Comparison of ENCODE assay signal across 8 mouse cellular contexts in the genomic region with DNA sequence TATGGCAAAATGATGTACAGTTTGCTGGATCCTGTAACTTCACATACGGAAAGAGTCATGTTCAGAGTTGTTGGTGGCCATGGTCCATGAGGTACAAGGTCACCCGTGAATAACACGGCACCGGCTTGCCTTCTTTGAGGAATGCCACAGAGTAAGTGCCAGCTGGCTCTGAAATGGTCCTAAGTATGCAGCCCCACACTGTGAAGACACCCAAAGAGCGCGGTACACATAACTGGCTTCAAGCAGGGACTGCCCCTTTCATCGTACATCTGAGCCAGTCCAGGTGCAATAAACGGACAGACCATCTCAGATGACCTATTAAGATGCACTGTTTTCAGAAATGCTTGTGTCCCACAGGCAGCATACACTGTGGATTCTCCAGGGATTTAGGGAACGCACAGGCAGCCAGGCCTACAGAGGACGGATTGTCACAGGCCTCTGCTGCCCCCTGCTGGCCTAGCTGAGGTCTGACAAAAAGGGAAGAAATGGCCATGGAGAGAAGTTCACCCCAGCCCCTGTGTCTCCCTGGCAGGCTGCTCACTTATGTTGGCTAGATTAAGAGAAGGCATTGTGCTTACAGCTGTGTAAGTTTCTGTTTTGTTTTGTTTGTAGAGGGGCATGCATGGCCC.
DNase-seq lines count a peak whose midpoint lies in the region; ATAC-seq and TF ChIP-seq lines count a peak whose summit lies in the region.

No protein-coding gene starts in this region.

- peak; percentile 81 for DNase-seq in adrenal gland, postnatal 25 days
- peak; percentile 79 for DNase-seq in embryonic facial prominence, embryonic 11.5 days (ENCODE audit: low spot score)
- peak; percentile 87 for DNase-seq in heart, embryonic 10.5 days (ENCODE audit: low spot score)
- peak; percentile 56 to 62 for DNase-seq in kidney, adult 8-10 months
- peak; percentile 33 for DNase-seq in liver, embryonic 13.5 days

- H3K27me3 ChIP-seq in C2C12 (ENCODE audit: control insufficient read depth, insufficient read depth, insufficient read length), result no peaks in the 10 kb centered on the region
- no peaks in the 10 kb centered on the region for H3K27me3 ChIP-seq in embryonic facial prominence, embryonic 11.5 days (ENCODE audit: control insufficient read depth, insufficient read depth, low read length)
- no peaks in the 10 kb centered on the region for H3K27me3 ChIP-seq in heart, embryonic 10.5 days (ENCODE audit: insufficient read depth, poor library complexity, severe bottlenecking)
- H3K27me3 ChIP-seq in liver, embryonic 13.5 days, result no peaks in the 10 kb centered on the region
- no peaks in the 10 kb centered on the region; the same call in 1 of the 2 replicates for H3K27me3 ChIP-seq in neural tube, embryonic 13.5 days
- no peaks in the 10 kb centered on the region for H3K27me3 ChIP-seq in stomach, embryonic 16.5 days (ENCODE audit: control insufficient read depth, insufficient read depth, low read length)

- no peaks in the 10 kb centered on the region for H3K9me3 ChIP-seq in embryonic facial prominence, embryonic 11.5 days (replicated peaks; ENCODE audit: control insufficient read depth, low read length)
- no peaks in the 10 kb centered on the region for H3K9me3 ChIP-seq in heart, embryonic 10.5 days
- no peaks in the 10 kb centered on the region for H3K9me3 ChIP-seq in liver, embryonic 13.5 days (replicated peaks)
- no peaks in the 10 kb centered on the region for H3K9me3 ChIP-seq in neural tube, embryonic 13.5 days
- H3K9me3 ChIP-seq in stomach, embryonic 16.5 days (replicated peaks; ENCODE audit: control insufficient read depth, low read length), result no peaks in the 10 kb centered on the region

- no peak overlapping the region for H3K9ac ChIP-seq in embryonic facial prominence, embryonic 11.5 days (replicated peaks; ENCODE audit: low read length)
- no peak overlapping the region for H3K9ac ChIP-seq in liver, embryonic 13.5 days
- H3K9ac ChIP-seq in neural tube, embryonic 13.5 days, result no peak overlapping the region
- H3K9ac ChIP-seq in stomach, embryonic 16.5 days (ENCODE audit: low read length), result no peak overlapping the region

- H3K4me2 ChIP-seq in embryonic facial prominence, embryonic 11.5 days (ENCODE audit: low read depth, low read length), result no peak overlapping the region
- no peak overlapping the region for H3K4me2 ChIP-seq in liver, embryonic 13.5 days
- H3K4me2 ChIP-seq in neural tube, embryonic 13.5 days, result no peak overlapping the region
- no peak overlapping the region for H3K4me2 ChIP-seq in stomach, embryonic 16.5 days (ENCODE audit: low read depth, low read length)

- no peak overlapping the region for H3ac ChIP-seq in C2C12 (ENCODE audit: control insufficient read depth, insufficient read length, low read depth)

- no peaks in the 10 kb centered on the region for H3K4me1 ChIP-seq in embryonic facial prominence, embryonic 11.5 days (ENCODE audit: control insufficient read depth, insufficient read depth, low read length)
- H3K4me1 ChIP-seq in heart, embryonic 10.5 days, result peaks cover 42% of the 10 kb centered on the region
- peaks cover 2% of the 10 kb centered on the region for H3K4me1 ChIP-seq in liver, embryonic 13.5 days (replicated peaks)
- H3K4me1 ChIP-seq in neural tube, embryonic 13.5 days (replicated peaks), result peaks cover 19% of the 10 kb centered on the region
- peaks cover 14% of the 10 kb centered on the region for H3K4me1 ChIP-seq in stomach, embryonic 16.5 days (ENCODE audit: control insufficient read depth, insufficient read depth, low read length)

- no peak overlapping the region for H3K27ac ChIP-seq in embryonic facial prominence, embryonic 11.5 days (replicated peaks; ENCODE audit: low read depth, low read length)
- H3K27ac ChIP-seq in heart, embryonic 10.5 days, result no peak overlapping the region
- H3K27ac ChIP-seq in liver, embryonic 13.5 days, result no peak overlapping the region
- H3K27ac ChIP-seq in neural tube, embryonic 13.5 days (replicated peaks), result no peak overlapping the region
- H3K27ac ChIP-seq in stomach, embryonic 16.5 days (ENCODE audit: low read length), result no peak overlapping the region

- no peak overlapping the region for H3K4me3 ChIP-seq in C2C12 (ENCODE audit: insufficient read depth, poor library complexity, severe bottlenecking)
- no peak overlapping the region for H3K4me3 ChIP-seq in embryonic facial prominence, embryonic 11.5 days (ENCODE audit: low read depth, low read length)
- H3K4me3 ChIP-seq in heart, embryonic 10.5 days, result no peak overlapping the region
- H3K4me3 ChIP-seq in liver, embryonic 13.5 days (replicated peaks), result no peak overlapping the region
- no peak overlapping the region for H3K4me3 ChIP-seq in neural tube, embryonic 13.5 days
- no peak overlapping the region for H3K4me3 ChIP-seq in stomach, embryonic 16.5 days (replicated peaks; ENCODE audit: low read length)

- ATAC-seq in embryonic facial prominence, embryonic 11.5 days (replicated peaks; ENCODE audit: insufficient number of reproducible peaks, low FRiP score, low TSS enrichment, low read depth), result peak; percentile 63
- peak; percentile 49; the same call in 1 of the 2 replicates for ATAC-seq in liver, embryonic 13.5 days (ENCODE audit: low read depth)
- peak; percentile 55 for ATAC-seq in neural tube, embryonic 13.5 days (ENCODE audit: low read depth)
- ATAC-seq in stomach, embryonic 16.5 days (ENCODE audit: insufficient read depth, low FRiP score), result peak; percentile 38

- no peaks in the 10 kb centered on the region for H3K79me2 ChIP-seq in C2C12 (ENCODE audit: control insufficient read depth, insufficient read depth)

- 54% methylated on average over 10 of the region's 10 CpGs for WGBS in embryonic facial prominence, embryonic 11.5 days
- WGBS in heart, embryonic 10.5 days, result 53% methylated on average over 10 of the region's 10 CpGs
- 63% methylated on average over 10 of the region's 10 CpGs for WGBS in liver, embryonic 13.5 days (ENCODE audit: insufficient replicate concordance)
- 45% methylated on average over 10 of the region's 10 CpGs for WGBS in neural tube, embryonic 13.5 days
- 53% methylated on average over 10 of the region's 10 CpGs for WGBS in stomach, embryonic 16.5 days

- H3K36me3 ChIP-seq in C2C12 (ENCODE audit: control insufficient read depth, insufficient read depth), result no peaks in the 10 kb centered on the region
- no peaks in the 10 kb centered on the region for H3K36me3 ChIP-seq in embryonic facial prominence, embryonic 11.5 days (replicated peaks; ENCODE audit: control insufficient read depth, insufficient read depth, low read depth, low read length)
- no peaks in the 10 kb centered on the region for H3K36me3 ChIP-seq in heart, embryonic 10.5 days
- H3K36me3 ChIP-seq in liver, embryonic 13.5 days, result no peaks in the 10 kb centered on the region
- H3K36me3 ChIP-seq in neural tube, embryonic 13.5 days, result no peaks in the 10 kb centered on the region
- no peaks in the 10 kb centered on the region for H3K36me3 ChIP-seq in stomach, embryonic 16.5 days (ENCODE audit: control insufficient read depth, insufficient read depth, low read length)

- no peaks in the 10 kb centered on the region for H3K79me3 ChIP-seq in C2C12 (ENCODE audit: low read depth)

- TF ChIP-seq CTCF in C2C12 (IDR thresholded peaks at IDR 0.05; ENCODE audit: control insufficient read depth, insufficient read depth, insufficient read length), result peak; percentile 80

TF ChIP-seq in C2C12, 6 proteins besides CTCF, POLR2A, EP300 and RAD21:
- no peak for TF ChIP-seq CEBPB (IDR thresholded peaks at IDR 0.05; ENCODE audit: low read depth)
- TF ChIP-seq MAX (IDR thresholded peaks at IDR 0.05), result no peak
- TF ChIP-seq FOSL1 (IDR thresholded peaks at IDR 0.05; ENCODE audit: insufficient read depth, low read length, poor library complexity, severe bottlenecking), result no peak
- TF ChIP-seq MYOD1 (IDR thresholded peaks at IDR 0.05; ENCODE audit: control insufficient read depth, insufficient read length, low read depth), result no peak
- TF ChIP-seq MYOG (IDR thresholded peaks at IDR 0.05; ENCODE audit: control insufficient read depth, extremely low read depth, insufficient read length), result no peak
- no peak for TF ChIP-seq USF1 (IDR thresholded peaks at IDR 0.05; ENCODE audit: low read depth)

Comparison
In these comparisons a context has a peak if more than half of its experiments do, and no peak if none do; other contexts are left out.
1. DNase-seq: peak in every context shown above with its lines; median percentile 87 in heart, embryonic 10.5 days; 81 in adrenal gland, postnatal 25 days; 79 in embryonic facial prominence, embryonic 11.5 days; 59 in kidney, adult 8-10 months; 33 in liver, embryonic 13.5 days.